Mouse (Mus musculus) forebrain, embryonic 10.5 days (tissue): ENCODE data around the gene Bmpr1a. TPM values are rescaled to one million over a fixed set of nuclear protein-coding genes. Genes with fewer than 3 reads are reported as not detected.
A peak's percentile ranks its signal among the peaks of the same experiment; 100 is the strongest.

Source experiments
- DNase-seq: peaks from one replicate; pipeline ENCODE4 v3.0.0-alpha.2; 2017; ENCODE audit warnings: low spot score; ENCODE audit errors: extremely low spot score
- H3K27ac ChIP-seq: fragments of 300-500 bp; sonication (generic); 2 replicates; pipeline ENCODE4 v1.5.1; 2016; ENCODE audit warnings: mild to moderate bottlenecking
- H3K27me3 ChIP-seq: fragments of 300-500 bp; sonication (generic); 2 replicates; pipeline ENCODE4 v1.6.1; 2016; ENCODE audit warnings: mild to moderate bottlenecking; ENCODE audit not compliant: poor library complexity, severe bottlenecking
- H3K36me3 ChIP-seq: fragments of 300-500 bp; sonication (generic); replicated peaks from 2 replicates; pipeline ENCODE4 v1.6.1; 2016; ENCODE audit warnings: mild to moderate bottlenecking, moderate library complexity
- H3K4me1 ChIP-seq: fragments of 300-500 bp; sonication (generic); 2 replicates; pipeline ENCODE4 v1.6.1; 2016
- H3K4me3 ChIP-seq: fragments of 300-500 bp; sonication (generic); 2 replicates; pipeline ENCODE4 v1.5.1; 2016; ENCODE audit warnings: mild to moderate bottlenecking, moderate library complexity
- H3K9me3 ChIP-seq: fragments of 300-500 bp; sonication (generic); 2 replicates; pipeline ENCODE4 v1.6.1; 2016; ENCODE audit warnings: mild to moderate bottlenecking, moderate library complexity
- WGBS: fragments of 180-500 bp; shearing (Covaris S2); methylation state at CpG from one replicate; pipeline ENCODE4 v1.1.7; 2016; 5-methylcytosine and 5-hydroxymethylcytosine counted together
- polyA plus RNA-seq: library from polyadenylated mRNA; unstranded; fragments of >200 nt; fragmentation: Nextera tagmentation; extraction: Ambion mirVana; gene quantifications from 2 replicates; pipeline ENCODE4 v1.2.1, GENCODE M21; 2016

The Bmpr1a gene
- polyA plus RNA-seq, 1 experiment from 2014 or later: 44.5 TPM

DNA sequence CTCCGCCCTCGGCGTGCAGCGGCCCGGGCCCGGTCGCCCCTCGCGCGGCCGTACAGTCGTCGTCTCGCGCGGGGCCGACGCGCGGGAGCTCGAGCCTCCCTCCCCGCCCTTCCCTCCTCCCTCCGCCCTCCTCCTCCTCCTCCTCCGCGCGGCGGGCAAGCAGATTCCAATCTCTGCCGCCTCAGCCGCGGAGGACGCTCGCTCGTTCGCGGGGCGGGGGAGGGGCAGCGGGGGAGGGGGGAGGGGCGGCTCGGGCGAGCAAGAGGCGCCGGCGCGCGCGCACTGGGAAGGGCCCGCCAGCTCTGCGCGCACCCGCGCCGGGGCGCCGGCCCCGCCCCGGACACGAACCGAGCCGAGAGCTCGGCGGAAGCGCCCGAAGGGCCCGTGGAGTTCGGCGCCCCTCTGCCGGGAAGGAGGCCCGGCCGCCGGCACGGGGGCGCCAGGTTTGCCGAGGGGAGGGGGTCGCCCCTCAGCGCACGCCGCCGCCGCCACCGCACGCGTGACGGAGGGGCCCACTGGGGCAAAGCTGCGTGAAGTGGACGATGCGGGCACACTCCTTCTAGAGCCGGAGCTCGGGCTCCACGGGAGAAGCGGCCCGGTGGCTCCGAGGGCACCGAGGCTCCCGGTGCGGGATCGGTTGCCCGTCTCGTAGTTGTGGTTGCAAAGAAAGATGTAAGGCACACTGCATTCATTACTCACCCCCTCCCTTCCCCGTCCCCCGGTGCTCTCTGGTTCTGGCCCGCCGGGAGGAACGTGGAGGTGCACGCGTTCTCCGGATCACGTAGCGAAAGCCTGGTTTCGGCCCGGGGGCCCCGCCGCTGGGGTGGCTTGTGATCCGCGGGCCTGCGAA, 441 bp downstream of the Bmpr1a start:
- Histone ChIP-seq H3K27me3 (peaks cover 14% of the 10 kb centered on the region), H3K36me3 (no peaks in the 10 kb centered on the region), H3K4me3 (peak overlapping the region; percentile 87), H3K4me1 (peaks cover 48% of the 10 kb centered on the region), H3K9me3 (no peaks in the 10 kb centered on the region), H3K27ac (peak overlapping the region; percentile 99)
- DNase-seq: peak; percentile 89
- whole genome bisulfite sequencing: under 1% methylated on average over 103 of the region's 115 CpGs

DNA sequence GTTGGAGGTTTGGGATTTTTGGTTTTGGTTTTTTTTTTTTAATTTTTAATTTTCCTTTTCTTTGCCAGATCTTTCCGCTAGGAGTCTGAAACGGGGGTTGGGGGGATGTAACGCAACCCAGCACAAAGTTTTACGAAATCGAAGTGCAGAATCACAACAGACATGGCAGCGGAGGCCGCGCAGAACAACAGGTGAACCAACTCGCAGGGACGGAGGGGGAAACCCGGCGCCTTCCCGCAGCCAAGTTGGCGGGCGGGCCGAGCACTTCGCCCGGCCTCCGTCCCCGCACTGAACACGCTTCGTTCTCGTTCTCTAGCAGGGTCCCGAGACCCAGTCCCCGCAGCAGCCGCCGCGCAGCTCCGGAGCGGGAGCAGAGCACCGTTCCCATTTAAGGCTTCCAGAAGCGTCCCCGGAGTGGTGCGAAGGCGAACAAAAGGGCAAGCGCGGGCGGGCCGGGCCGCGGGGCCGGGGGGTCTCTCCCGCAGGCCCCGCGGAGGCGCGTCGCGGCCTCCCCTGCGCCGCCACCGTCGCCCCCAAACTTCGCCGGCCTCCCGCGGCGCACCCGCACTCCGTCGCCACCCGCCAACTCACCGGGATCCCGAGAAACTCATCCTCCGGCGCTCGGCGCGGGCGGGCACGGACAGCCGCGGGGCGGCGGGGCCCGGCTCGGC, 1.2 kb downstream of the Bmpr1a start:
- Histone ChIP-seq H3K27ac (peak overlapping the region; percentile 99), H3K9me3 (no peaks in the 10 kb centered on the region), H3K4me3 (peak overlapping the region; percentile 87), H3K27me3 (peaks cover 14% of the 10 kb centered on the region), H3K36me3 (no peaks in the 10 kb centered on the region), H3K4me1 (peaks cover 53% of the 10 kb centered on the region)
- 1% methylated on average over 74 of the region's 77 CpGs for WGBS
- DNase-seq: peak; percentile 71

DNA sequence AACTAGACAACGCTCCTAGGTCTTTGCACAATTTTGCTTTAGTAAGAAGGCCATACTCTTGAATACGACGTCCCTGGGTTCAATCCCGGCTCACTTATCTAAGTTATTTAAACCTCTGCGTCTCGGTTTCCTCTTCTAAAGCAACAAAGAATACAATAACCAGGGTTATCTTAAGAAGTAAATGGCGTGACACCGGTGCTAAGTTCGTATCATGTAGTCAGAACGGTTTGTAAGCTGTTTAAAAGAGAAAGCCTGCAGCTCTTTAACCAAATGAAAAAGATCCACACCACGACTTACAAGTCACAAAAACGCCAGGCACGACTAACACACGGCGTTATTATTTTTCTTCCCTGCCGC, 1.7 kb downstream of the Bmpr1a start:
- peaks cover 53% of the 10 kb centered on the region for H3K4me1 ChIP-seq
- H3K4me3 ChIP-seq: peak overlapping the region; percentile 87
- peaks cover 11% of the 10 kb centered on the region for H3K27me3 ChIP-seq
- DNase-seq: no peak
- under 1% methylated on average over 16 of the region's 16 CpGs for WGBS
- peak overlapping the region; percentile 99 for H3K27ac ChIP-seq
- no peaks in the 10 kb centered on the region for H3K9me3 ChIP-seq
- H3K36me3 ChIP-seq: no peaks in the 10 kb centered on the region

DNA sequence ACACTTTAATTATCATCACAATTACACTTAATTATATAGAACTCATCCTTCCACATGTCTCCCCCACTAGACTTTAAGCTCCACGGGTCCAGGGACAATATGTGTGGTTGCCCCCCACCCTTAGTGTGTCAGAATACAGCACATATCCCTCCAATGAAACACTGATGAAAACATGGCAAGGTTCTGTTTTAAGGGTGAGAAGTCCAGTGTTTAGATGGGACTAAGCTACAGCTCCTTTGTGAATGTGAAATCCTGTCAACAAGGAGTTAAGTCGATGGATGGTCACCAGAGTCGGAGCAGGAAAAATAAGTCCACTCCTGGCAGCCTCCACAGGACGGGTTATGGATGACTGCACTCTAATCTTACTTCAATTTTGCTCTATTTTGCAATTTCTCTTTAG, 2.8 kb downstream of the Bmpr1a start:
- Histone ChIP-seq H3K4me1 (peaks cover 59% of the 10 kb centered on the region), H3K27ac (no peak overlapping the region), H3K36me3 (no peaks in the 10 kb centered on the region), H3K27me3 (peaks cover 4% of the 10 kb centered on the region), H3K9me3 (no peaks in the 10 kb centered on the region), H3K4me3 (peak overlapping the region; percentile 87)
- DNase-seq: no peak
- 8% methylated on average over 4 of the region's 4 CpGs for WGBS

DNA sequence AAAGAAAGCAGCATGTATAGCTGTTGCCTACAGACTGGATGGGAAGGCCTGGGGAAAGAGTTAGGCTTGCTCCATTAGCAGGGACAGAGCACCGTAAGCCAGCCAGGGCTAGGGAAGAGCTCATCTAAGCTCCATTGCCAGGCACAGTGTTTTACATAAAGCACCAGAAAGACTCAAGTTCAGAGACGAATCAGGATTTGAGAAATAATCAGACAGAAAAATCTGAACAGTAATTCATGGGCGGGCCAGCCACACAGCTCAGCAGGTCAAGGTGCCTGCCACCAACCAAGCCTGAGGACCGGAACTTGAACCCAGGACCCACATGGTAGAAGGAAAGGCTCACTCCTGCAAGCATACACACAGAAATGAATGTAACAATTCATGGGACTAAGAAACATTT, 3.5 kb downstream of the Bmpr1a start:
- no peak for DNase-seq
- WGBS: 80% methylated on average over 4 of the region's 4 CpGs
- H3K36me3 ChIP-seq: no peaks in the 10 kb centered on the region
- peaks cover 3% of the 10 kb centered on the region for H3K27me3 ChIP-seq
- H3K27ac ChIP-seq: no peak overlapping the region
- H3K4me3 ChIP-seq: peak overlapping the region; percentile 87; the same call in 1 of the 2 replicates
- no peaks in the 10 kb centered on the region for H3K9me3 ChIP-seq
- peaks cover 59% of the 10 kb centered on the region for H3K4me1 ChIP-seq

DNA sequence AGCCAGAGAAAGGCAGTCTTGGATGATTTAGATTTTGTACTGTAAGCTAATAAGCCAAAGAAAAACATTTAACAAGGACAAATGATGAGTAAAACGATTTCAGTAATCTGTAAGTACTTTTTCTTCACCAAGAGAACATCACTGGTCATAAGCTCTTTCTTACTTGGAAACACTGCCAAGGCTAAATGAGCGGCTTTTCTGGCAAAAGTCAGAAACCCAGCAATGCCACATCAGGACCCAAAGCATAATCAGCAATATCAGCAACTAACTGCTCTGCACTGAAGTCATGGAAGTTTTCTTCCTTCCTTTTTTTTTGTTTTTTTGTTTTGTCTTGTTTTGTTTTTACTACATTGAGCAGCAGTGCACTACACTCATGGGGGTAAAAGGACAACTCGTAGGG, 5.8 kb downstream of the Bmpr1a start:
- no peak for DNase-seq
- H3K9me3 ChIP-seq: no peaks in the 10 kb centered on the region
- 0 out of 2 replicates have a peak, but pooled peaks cover 1% of the 10 kb centered on the region for H3K36me3 ChIP-seq
- no peak overlapping the region for H3K27ac ChIP-seq
- H3K4me3 ChIP-seq: no peak overlapping the region
- no peaks in the 10 kb centered on the region for H3K27me3 ChIP-seq
- H3K4me1 ChIP-seq: peaks cover 46% of the 10 kb centered on the region
- 83% methylated on average over 3 of the region's 3 CpGs for WGBS

DNA sequence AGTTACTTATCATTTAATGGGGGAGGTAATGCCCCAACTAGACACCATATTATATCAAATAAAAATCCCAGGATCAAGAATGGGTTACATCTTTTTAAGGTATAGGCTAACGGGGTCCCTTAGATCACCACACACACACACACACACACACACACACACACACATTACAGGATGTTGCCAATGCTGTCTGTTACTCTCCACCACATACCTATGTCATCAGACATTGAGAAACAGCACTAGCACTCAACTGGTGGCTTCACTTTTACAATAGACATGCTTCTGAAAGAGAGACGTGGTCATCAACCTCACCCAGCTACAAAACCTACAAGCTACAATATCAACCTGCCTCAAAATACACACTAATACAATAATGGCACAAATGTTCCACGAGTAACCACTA, 9.5 kb downstream of the Bmpr1a start:
- 90% methylated on average over 3 of the region's 3 CpGs for WGBS

DNA sequence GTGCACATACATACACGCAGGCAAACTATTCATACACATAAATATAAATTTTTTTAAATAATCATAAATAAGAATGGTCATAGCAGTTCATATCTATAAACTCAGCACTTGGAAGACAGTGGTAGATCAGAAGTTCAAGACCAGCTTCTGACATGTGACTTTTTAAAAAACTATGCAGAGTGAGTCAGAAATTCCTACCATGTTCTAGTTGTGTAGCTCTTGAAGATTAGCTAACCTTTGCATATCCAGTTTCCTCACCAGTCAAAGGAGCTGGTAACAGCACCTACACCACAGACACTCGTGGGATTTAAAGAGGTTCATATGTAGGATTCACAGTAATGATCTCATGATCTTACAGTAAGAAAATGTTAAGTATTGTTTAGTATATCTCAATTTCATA, 10.5 kb downstream of the Bmpr1a start:
- Histone ChIP-seq H3K4me3 (no peak overlapping the region), H3K27me3 (no peaks in the 10 kb centered on the region), H3K4me1 (peaks cover 13% of the 10 kb centered on the region), H3K27ac (no peak overlapping the region), H3K9me3 (no peaks in the 10 kb centered on the region), H3K36me3 (peaks cover 2% of the 10 kb centered on the region; the same call in 1 of the 2 replicates)
- DNase-seq: no peak
- 87% methylated on average over 2 of the region's 2 CpGs for WGBS

More for the DNA sequence above, 9.5 kb downstream of the Bmpr1a start:
- DNase-seq: no peak
- no peak overlapping the region for H3K27ac ChIP-seq
- H3K9me3 ChIP-seq: no peaks in the 10 kb centered on the region
- peaks cover 2% of the 10 kb centered on the region; the same call in 1 of the 2 replicates for H3K36me3 ChIP-seq
- H3K4me1 ChIP-seq: peaks cover 23% of the 10 kb centered on the region
- no peaks in the 10 kb centered on the region for H3K27me3 ChIP-seq
- no peak overlapping the region for H3K4me3 ChIP-seq

DNA sequence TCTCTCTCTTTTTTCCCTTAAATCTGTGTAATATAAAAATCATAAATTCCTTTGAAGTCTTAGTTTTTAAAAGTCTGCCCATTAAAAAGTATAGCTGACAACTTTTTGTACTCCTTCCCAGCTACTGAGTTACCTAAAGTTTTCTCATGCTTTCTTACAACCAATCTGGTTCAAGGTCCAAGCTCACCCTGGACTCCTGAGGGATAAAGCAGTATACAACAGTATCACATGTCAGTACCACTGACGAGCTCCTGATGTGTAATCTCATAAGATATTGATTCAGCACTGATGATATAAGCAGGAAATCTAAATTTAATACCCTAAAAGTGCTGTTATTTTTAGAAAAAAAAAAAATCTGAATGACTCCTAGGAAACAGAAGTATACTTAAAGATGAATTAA, 12.2 kb downstream of the Bmpr1a start:
- H3K27ac ChIP-seq: no peak overlapping the region
- H3K27me3 ChIP-seq: no peaks in the 10 kb centered on the region
- peaks cover 2% of the 10 kb centered on the region; the same call in 1 of the 2 replicates for H3K36me3 ChIP-seq
- 79% methylated on average over 1 of the region's 1 CpGs for WGBS
- no peaks in the 10 kb centered on the region for H3K9me3 ChIP-seq
- H3K4me3 ChIP-seq: no peak overlapping the region
- H3K4me1 ChIP-seq: peaks cover 5% of the 10 kb centered on the region
- no peak for DNase-seq

DNA sequence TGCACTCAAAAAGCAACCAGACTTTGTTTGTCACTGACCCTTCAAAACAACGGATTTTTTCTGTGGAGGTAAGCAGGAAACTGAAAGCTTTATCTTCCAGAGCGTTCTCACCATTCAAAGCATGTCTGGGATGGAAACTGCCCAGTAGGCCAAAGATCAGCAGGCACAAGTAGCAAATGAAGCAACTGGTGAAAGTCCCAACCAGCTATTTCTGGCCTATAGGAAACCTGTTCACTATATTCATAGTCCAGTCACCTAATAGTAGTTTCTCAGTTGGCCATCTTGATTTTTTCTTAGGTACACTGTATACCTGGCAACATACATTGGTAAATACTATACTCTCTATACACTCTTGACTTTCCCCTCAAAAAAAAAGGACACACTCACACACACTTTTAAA, 13.2 kb downstream of the Bmpr1a start:
- WGBS: 83% methylated on average over 2 of the region's 2 CpGs
- Histone ChIP-seq H3K36me3 (peaks cover 2% of the 10 kb centered on the region; the same call in 1 of the 2 replicates), H3K9me3 (no peaks in the 10 kb centered on the region), H3K4me1 (peaks cover 8% of the 10 kb centered on the region), H3K27me3 (no peaks in the 10 kb centered on the region), H3K27ac (no peak overlapping the region), H3K4me3 (no peak overlapping the region)
- no peak for DNase-seq

DNA sequence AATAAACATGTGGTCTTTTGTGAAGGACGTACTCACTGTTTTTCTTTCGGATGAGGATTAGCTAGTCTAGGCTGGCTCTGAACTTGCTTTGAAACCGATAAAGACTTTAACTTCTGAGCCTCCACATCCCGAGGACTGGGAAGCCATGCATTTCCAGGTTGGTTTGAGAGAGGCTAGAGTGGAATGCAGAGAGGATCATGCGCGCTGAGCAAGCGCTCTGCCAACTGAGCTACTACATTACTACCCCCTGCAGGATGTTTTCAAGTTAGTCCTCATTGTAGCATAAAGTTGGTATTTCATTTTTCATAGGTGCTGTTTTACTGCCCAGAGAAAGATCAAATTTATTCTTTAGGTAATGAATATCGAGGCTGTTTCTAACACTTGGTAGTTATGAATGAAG, 17.0 kb downstream of the Bmpr1a start:
- H3K27me3 ChIP-seq: no peaks in the 10 kb centered on the region
- 67% methylated on average over 8 of the region's 8 CpGs for WGBS
- peaks cover 20% of the 10 kb centered on the region for H3K4me1 ChIP-seq
- no peak for DNase-seq
- H3K4me3 ChIP-seq: no peak overlapping the region
- no peaks in the 10 kb centered on the region for H3K36me3 ChIP-seq
- no peaks in the 10 kb centered on the region for H3K9me3 ChIP-seq
- no peak overlapping the region for H3K27ac ChIP-seq

DNA sequence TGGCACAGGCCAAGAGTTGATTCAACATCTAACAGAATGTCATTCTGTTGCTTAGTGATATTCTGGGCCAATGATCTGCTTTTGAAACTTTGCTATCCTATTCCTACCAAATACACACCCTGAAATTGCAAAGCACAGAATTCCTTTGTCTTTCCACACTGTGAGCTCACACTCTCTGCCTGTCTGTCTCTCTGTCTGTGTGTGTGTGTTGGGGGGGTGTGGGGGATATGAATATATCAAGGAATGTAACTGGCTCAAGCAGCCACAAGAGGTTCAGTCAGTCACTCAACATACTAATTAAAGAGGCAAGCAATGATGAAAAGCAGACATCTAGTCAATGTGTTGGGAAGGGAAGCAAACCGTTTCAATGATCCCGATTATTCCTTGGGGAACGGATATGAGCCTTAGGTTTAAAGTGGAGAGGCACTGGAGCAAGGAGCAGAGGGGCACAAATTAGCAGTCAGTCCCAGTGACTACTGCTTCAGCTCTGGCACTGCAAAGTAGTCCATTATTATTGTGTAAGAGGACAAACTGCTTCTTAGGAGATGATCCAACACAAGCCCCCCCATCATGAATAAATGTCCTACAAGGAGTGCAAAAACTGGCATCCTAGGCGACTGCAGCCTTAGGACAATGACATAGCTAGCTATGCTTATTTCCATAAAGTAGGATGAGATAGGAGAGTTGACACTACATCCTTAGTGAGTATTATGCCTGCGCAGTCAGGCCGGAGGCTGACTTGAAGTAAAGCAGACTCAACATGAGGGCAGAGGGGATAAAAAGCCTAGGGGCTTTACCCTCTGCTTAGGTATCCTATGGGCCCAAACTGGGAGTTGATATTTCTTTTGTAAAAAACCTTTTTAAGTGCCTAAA, 19.4 kb downstream of the Bmpr1a start:
- Histone ChIP-seq H3K27me3 (no peaks in the 10 kb centered on the region), H3K27ac (no peak overlapping the region), H3K36me3 (no peaks in the 10 kb centered on the region), H3K4me1 (peaks cover 20% of the 10 kb centered on the region), H3K9me3 (no peaks in the 10 kb centered on the region), H3K4me3 (no peak overlapping the region)
- DNase-seq: no peak
- WGBS: 81% methylated on average over 6 of the region's 6 CpGs
